Mouse (Mus musculus) liver, embryonic 14.5 days (tissue): ENCODE data around the gene Tent4a.

Source experiments
- CTCF ChIP-seq: IDR thresholded peaks from 2 replicates; pipeline ENCODE4 v1.5.1; 2016; ENCODE audit warnings: antibody characterized with exemption, low read depth, control low read depth
- EP300 ChIP-seq: IDR thresholded peaks from 2 replicates; pipeline ENCODE4 v1.6.1; 2016; ENCODE audit warnings: antibody characterized with exemption, low read depth

DNA sequence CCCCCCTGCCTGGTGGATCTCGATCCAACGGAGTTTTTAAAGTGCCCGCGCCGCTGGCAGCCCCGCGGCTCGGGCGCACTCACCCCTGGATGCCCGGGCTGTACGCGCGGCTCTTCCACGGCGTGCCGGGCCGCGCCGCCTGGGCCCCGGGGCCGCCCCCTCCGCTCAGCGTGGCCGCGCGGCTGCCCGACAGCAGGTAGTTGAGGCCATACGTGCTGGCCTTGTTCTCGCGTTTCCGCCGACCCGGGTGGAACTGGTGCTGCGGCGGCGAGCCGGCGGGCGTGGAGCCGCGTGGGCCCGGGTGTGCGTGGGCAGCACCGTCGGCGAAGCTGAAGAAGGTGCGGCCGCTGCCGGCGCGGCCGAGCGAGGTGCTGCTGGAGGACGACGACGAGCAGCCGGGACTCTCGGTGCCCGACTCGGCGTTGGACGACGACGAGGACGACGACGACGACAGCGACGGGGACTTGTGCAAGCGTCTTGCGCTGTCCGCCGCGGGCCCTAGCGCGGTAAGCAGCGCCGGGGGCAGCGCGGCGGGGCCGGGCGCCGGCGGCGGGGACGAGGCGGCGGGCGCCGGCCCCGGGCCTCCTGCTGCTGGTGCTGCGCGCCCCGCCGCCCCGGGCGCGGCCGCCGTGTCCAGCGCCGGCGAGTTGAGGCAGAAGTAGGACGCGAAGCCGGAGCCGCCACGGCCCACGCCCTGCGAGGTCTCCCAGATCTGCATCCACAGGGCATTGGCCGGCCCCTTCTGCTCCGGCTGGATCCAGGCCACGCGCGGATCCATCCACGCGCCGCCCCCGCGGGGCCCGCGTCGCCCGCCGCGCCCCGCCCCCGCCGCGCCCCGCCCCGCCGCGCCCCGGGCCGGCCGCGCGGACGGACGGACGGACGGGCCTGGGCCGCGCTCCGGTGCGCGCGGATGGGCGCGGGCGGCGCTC, 748 bp downstream of the Tent4a start, which contains the start of gene Nsun2:
- TF ChIP-seq CTCF = no peak
- no peak for TF ChIP-seq EP300
